Mouse (Mus musculus) intestine, embryonic 16.5 days (tissue): ENCODE measurements at regions not wholly inside any gene's neighbourhood (a gene's known extent, or its start where the extent isn't known, plus 50 kb on each side); places are given as distances from the start of the nearest gene placed in this dataset.

Source experiments
- ATAC-seq: fragments of 200-750 bp; cut with Nextera tagmentation; 2 replicates; pipeline ENCODE4 v1.8.0; 2017; ENCODE audit warnings: moderate TSS enrichment, moderate library complexity
- H3K27ac ChIP-seq: fragments of 300-500 bp; sonication (generic); 2 replicates; pipeline ENCODE4 v1.5.1; 2014; ENCODE audit warnings: mild to moderate bottlenecking, low read length
- H3K27me3 ChIP-seq: fragments of 300-500 bp; sonication (generic); replicated peaks from 2 replicates; pipeline ENCODE4 v1.6.1; 2014; ENCODE audit warnings: low read length, control low read depth, mixed read lengths; ENCODE audit not compliant: control insufficient read depth, insufficient read depth
- H3K36me3 ChIP-seq: fragments of 300-500 bp; sonication (generic); 2 replicates; pipeline ENCODE4 v1.6.1; 2014; ENCODE audit warnings: low read length, control low read depth; ENCODE audit not compliant: control insufficient read depth, insufficient read depth
- H3K4me1 ChIP-seq: fragments of 300-500 bp; sonication (generic); 2 replicates; pipeline ENCODE4 v1.6.1; 2014; ENCODE audit warnings: low read length, control low read depth, mixed read lengths; ENCODE audit not compliant: control insufficient read depth, insufficient read depth
- H3K4me2 ChIP-seq: fragments of 300-500 bp; sonication (generic); 2 replicates; pipeline ENCODE4 v1.6.1; 2014; ENCODE audit warnings: low read depth, low read length, control low read depth
- H3K4me3 ChIP-seq: fragments of 300-500 bp; sonication (generic); 2 replicates; pipeline ENCODE4 v1.5.1; 2014; ENCODE audit warnings: mild to moderate bottlenecking, low read length
- H3K9ac ChIP-seq: fragments of 300-500 bp; sonication (generic); 2 replicates; pipeline ENCODE4 v1.6.1; 2014; ENCODE audit warnings: low read depth, low read length
- H3K9me3 ChIP-seq: fragments of 300-500 bp; sonication (generic); 2 replicates; pipeline ENCODE4 v1.6.1; 2016; ENCODE audit warnings: low read length, control low read depth; ENCODE audit not compliant: control insufficient read depth
- WGBS: fragments of 180-500 bp; shearing (Covaris S2); extraction: QIAGEN DNeasy Blood & Tissue Kit; methylation state at CpG from one replicate; pipeline ENCODE4 v1.1.7; 2014; 5-methylcytosine and 5-hydroxymethylcytosine counted together

- Histone ChIP-seq H3K4me2 (no peak overlapping the region), H3K36me3 (no peaks in the 10 kb centered on the region), H3K27ac (no peak overlapping the region), H3K9ac (no peak overlapping the region), H3K4me3 (no peak overlapping the region), H3K9me3 (no peaks in the 10 kb centered on the region), H3K4me1 (no peaks in the 10 kb centered on the region), H3K27me3 (no peaks in the 10 kb centered on the region)
- 0 out of 2 replicates have a peak, but pooled peaks have one; percentile 16 for ATAC-seq
- WGBS = 6% methylated on average over 7 of the region's 7 CpGs
Observed at GRCm38 (mm10) chr16:42575517-42575946, 235.1 kb upstream of the Gap43 start.

GRCm38 (mm10) chr16:42574978-42575377, 234.5 kb upstream of the Gap43 start:
- H3K27ac ChIP-seq = no peak overlapping the region
- WGBS = 29% methylated on average over 1 of the region's 1 CpGs
- no peaks in the 10 kb centered on the region for H3K9me3 ChIP-seq
- H3K36me3 ChIP-seq = no peaks in the 10 kb centered on the region
- no peak overlapping the region for H3K4me3 ChIP-seq
- H3K4me2 ChIP-seq = no peak overlapping the region
- peak; percentile 53 for ATAC-seq
- no peak overlapping the region for H3K9ac ChIP-seq
- H3K27me3 ChIP-seq = no peaks in the 10 kb centered on the region
- no peaks in the 10 kb centered on the region for H3K4me1 ChIP-seq

GRCm38 (mm10) chr16:42570246-42570996, 230.0 kb upstream of the Gap43 start:
- no peaks in the 10 kb centered on the region for H3K27me3 ChIP-seq
- 64% methylated on average over 6 of the region's 6 CpGs for WGBS
- H3K27ac ChIP-seq = no peak overlapping the region
- ATAC-seq = no peak
- H3K4me1 ChIP-seq = no peaks in the 10 kb centered on the region
- H3K9ac ChIP-seq = no peak overlapping the region
- no peaks in the 10 kb centered on the region for H3K36me3 ChIP-seq
- no peak overlapping the region for H3K4me3 ChIP-seq
- H3K9me3 ChIP-seq = no peaks in the 10 kb centered on the region
- no peak overlapping the region for H3K4me2 ChIP-seq

GRCm38 (mm10) chr16:42569335-42569734, 228.9 kb upstream of the Gap43 start:
- Histone ChIP-seq H3K27me3 (no peaks in the 10 kb centered on the region), H3K9ac (no peak overlapping the region), H3K9me3 (no peaks in the 10 kb centered on the region), H3K27ac (no peak overlapping the region), H3K4me2 (no peak overlapping the region), H3K36me3 (no peaks in the 10 kb centered on the region), H3K4me3 (no peak overlapping the region), H3K4me1 (no peaks in the 10 kb centered on the region)
- no peak for ATAC-seq
- 72% methylated on average over 2 of the region's 2 CpGs for WGBS

GRCm38 (mm10) chr16:42549591-42549990, 209.1 kb upstream of the Gap43 start:
- no peak overlapping the region for H3K4me3 ChIP-seq
- 47% methylated on average over 1 of the region's 1 CpGs for WGBS
- H3K27ac ChIP-seq = no peak overlapping the region
- no peaks in the 10 kb centered on the region for H3K27me3 ChIP-seq
- no peak overlapping the region for H3K4me2 ChIP-seq
- ATAC-seq = no peak
- H3K4me1 ChIP-seq = no peaks in the 10 kb centered on the region
- H3K9ac ChIP-seq = no peak overlapping the region
- H3K9me3 ChIP-seq = no peaks in the 10 kb centered on the region
- no peaks in the 10 kb centered on the region for H3K36me3 ChIP-seq

GRCm38 (mm10) chr16:42546229-42547163, 206.0 kb upstream of the Gap43 start:
- Histone ChIP-seq H3K9me3 (no peaks in the 10 kb centered on the region), H3K36me3 (no peaks in the 10 kb centered on the region), H3K9ac (no peak overlapping the region), H3K4me1 (no peaks in the 10 kb centered on the region), H3K27me3 (no peaks in the 10 kb centered on the region), H3K4me2 (no peak overlapping the region), H3K4me3 (no peak overlapping the region), H3K27ac (no peak overlapping the region)
- WGBS = 69% methylated on average over 14 of the region's 14 CpGs
- no peak for ATAC-seq

GRCm38 (mm10) chr16:42517321-42517720, 176.9 kb upstream of the Gap43 start:
- no peaks in the 10 kb centered on the region for H3K9me3 ChIP-seq
- no peak overlapping the region for H3K9ac ChIP-seq
- WGBS = 65% methylated on average over 4 of the region's 4 CpGs
- ATAC-seq = no peak
- no peaks in the 10 kb centered on the region for H3K36me3 ChIP-seq
- no peak overlapping the region for H3K27ac ChIP-seq
- H3K4me1 ChIP-seq = no peaks in the 10 kb centered on the region
- no peak overlapping the region for H3K4me3 ChIP-seq
- no peak overlapping the region for H3K4me2 ChIP-seq
- H3K27me3 ChIP-seq = no peaks in the 10 kb centered on the region

GRCm38 (mm10) chr16:42515929-42516328, 175.5 kb upstream of the Gap43 start:
- H3K9me3 ChIP-seq = no peaks in the 10 kb centered on the region
- H3K9ac ChIP-seq = no peak overlapping the region
- no peak overlapping the region for H3K4me3 ChIP-seq
- 70% methylated on average over 3 of the region's 3 CpGs for WGBS
- H3K27ac ChIP-seq = no peak overlapping the region
- H3K4me2 ChIP-seq = no peak overlapping the region
- no peaks in the 10 kb centered on the region for H3K36me3 ChIP-seq
- ATAC-seq = no peak
- no peaks in the 10 kb centered on the region for H3K27me3 ChIP-seq
- no peaks in the 10 kb centered on the region for H3K4me1 ChIP-seq

- H3K4me2 ChIP-seq = no peak overlapping the region
- H3K27ac ChIP-seq = no peak overlapping the region
- H3K9ac ChIP-seq = no peak overlapping the region
- ATAC-seq = no peak
- no peaks in the 10 kb centered on the region for H3K36me3 ChIP-seq
- H3K27me3 ChIP-seq = no peaks in the 10 kb centered on the region
- WGBS = 33% methylated on average over 9 of the region's 9 CpGs
- no peaks in the 10 kb centered on the region for H3K4me1 ChIP-seq
- H3K9me3 ChIP-seq = no peaks in the 10 kb centered on the region
- no peak overlapping the region for H3K4me3 ChIP-seq
Observed at GRCm38 (mm10) chr16:42505107-42505506, 164.7 kb upstream of the Gap43 start.
